Mouse (Mus musculus): ENCODE data around the gene 1110008P14Rik.

The 1110008P14Rik gene

GRCm38 (mm10) chr2:32342539-32343350, 39.0 kb downstream of the 1110008P14Rik start:
- no peak for DNase-seq (ENCODE audit: low read depth, low spot score)

- no peak for DNase-seq (ENCODE audit: low read depth, low spot score)
Observed at GRCm38 (mm10) chr2:32342039-32342438, 39.7 kb downstream of the 1110008P14Rik start.

GRCm38 (mm10) chr2:32341634-32341939, 40.2 kb downstream of the 1110008P14Rik start:
- no peak for DNase-seq (ENCODE audit: low read depth, low spot score)

GRCm38 (mm10) chr2:32340836-32341633, 40.7 kb downstream of the 1110008P14Rik start:
- DNase-seq (ENCODE audit: low read depth, low spot score): no peak

- DNase-seq (ENCODE audit: low read depth, low spot score): no peak
Observed at GRCm38 (mm10) chr2:32339912-32340642, 41.7 kb downstream of the 1110008P14Rik start.

GRCm38 (mm10) chr2:32335888-32336287, 45.9 kb downstream of the 1110008P14Rik start:
- no peak for DNase-seq (ENCODE audit: low read depth, low spot score)

GRCm38 (mm10) chr2:32332159-32332558, 49.6 kb downstream of the 1110008P14Rik start:
- DNase-seq (ENCODE audit: low read depth, low spot score): no peak

- DNase-seq (ENCODE audit: low read depth, low spot score): no peak
Observed at GRCm38 (mm10) chr2:32329531-32329930, 52.2 kb downstream of the 1110008P14Rik start.

GRCm38 (mm10) chr2:32328911-32329460, 52.8 kb downstream of the 1110008P14Rik start:
- no peak for DNase-seq (ENCODE audit: low read depth, low spot score)

- DNase-seq (ENCODE audit: low read depth, low spot score): no peak
Observed at GRCm38 (mm10) chr2:32327200-32327599, 54.5 kb downstream of the 1110008P14Rik start.
